Mouse (Mus musculus): ENCODE measurements around the gene Plcl2.

GRCm38 (mm10) chr17:50710497-50711222, 201.5 kb downstream of the Plcl2 start:
- no peak for TF ChIP-seq CTCF (IDR thresholded peaks at IDR 0.05; ENCODE audit: borderline replicate concordance, control insufficient read depth, extremely low read depth, insufficient read depth, low read length, poor library complexity)
- TF ChIP-seq POLR2A (IDR thresholded peaks at IDR 0.05; ENCODE audit: control insufficient read depth, extremely low read depth, insufficient read depth, low read length, poor library complexity), result no peak
